Mouse (Mus musculus) erythroblast, adult 5-6 weeks (primary cell): ENCODE measurements around the gene Mrpl27. TPM values are rescaled to one million over a fixed set of nuclear protein-coding genes. Genes with fewer than 3 reads are reported as not detected.
"Not testable (repeated sequence)": the region's sequence is repeated elsewhere in the genome, so short reads cannot be mapped to it uniquely, and the experiment has no call there.

Experiments
- ATAC-seq: replicated peaks from 2 replicates; pipeline ENCODE4 v1.8.0; 2016; ENCODE audit warnings: moderate number of reproducible peaks, mild to moderate bottlenecking, moderate TSS enrichment, inconsistent platforms; ENCODE audit not compliant: poor library complexity, low FRiP score, severe bottlenecking
- total RNA-seq, 2 experiments: library from RNA; stranded (forward) in 1 of 2; stranded (reverse) in 1 of 2; fragments of 150-400 nt in 1 of 2; fragments of 200-764, 138-1000 nt in 1 of 2; gene quantifications; 2 replicates each; pipeline versions ENCODE4 v1.2.3 to v1.2.4; 2015 to 2017; ENCODE audit warnings: low replicate concordance in 2 of 2

Mrpl27 gene
- total RNA-seq, 2 experiments from 2014 or later, result 10.5 to 49.2 TPM

DNA sequence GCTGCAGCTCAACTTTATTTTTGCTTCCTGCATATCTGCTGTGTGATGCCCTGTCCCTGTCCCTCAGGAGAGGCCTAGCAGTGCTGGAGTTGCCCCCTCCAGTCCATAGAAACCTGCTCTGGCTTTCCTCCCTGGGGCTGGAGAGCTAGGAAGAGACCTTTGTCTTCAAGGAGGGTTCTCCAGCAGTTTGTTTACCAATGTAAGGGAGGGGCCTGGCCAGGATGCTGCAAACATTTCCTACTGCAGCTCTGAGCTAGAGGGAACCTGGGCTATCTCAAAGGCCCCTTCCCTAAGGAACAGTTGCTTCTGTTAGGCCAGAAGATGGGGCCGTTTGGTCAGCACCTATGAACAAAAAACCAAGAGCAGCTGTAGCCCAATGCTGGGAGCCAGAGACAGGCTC, 7.8 kb downstream of the Mrpl27 start:
- ATAC-seq, result no peak

DNA sequence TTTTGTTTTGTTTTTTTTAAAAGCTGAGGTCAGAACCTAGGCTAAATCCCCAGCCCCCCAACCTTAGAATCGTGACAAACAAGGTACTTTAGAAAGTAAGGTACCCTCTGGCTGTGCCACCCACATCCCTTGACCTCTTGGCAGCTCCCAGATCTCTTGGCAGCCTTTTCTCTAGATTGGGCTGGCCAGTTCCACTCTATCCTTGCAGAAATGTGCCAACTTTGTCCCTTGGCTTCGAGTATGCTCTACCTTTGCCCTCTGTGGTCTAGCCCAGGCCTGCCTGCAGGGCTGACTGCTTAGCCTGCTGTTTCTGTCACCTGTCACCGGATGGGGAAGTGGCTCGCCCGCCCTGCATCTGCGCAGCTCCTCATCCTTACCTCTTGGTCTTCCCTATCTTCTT, 11.7 kb downstream of the Mrpl27 start:
- ATAC-seq, result no peak

DNA sequence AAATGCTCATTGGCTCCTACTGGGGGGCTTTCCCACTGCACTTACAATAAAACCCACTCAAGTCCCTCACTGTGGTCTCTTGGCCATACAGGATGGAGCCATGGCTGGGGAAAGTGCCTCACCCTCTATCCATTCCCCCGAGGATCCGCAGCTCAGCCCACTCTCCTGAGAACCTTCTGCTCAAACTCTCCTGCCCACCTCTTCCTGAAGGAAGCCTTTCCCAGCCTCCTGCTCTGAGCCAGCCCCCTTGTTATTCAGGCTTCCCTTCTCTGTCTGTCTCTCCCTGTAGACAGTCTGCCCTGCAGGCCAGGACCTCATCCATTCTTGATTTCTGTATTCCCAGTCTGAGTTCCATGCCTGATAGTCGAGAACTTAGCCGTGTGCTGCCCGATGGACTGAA, 21.4 kb downstream of the Mrpl27 start:
- no peak for ATAC-seq

DNA sequence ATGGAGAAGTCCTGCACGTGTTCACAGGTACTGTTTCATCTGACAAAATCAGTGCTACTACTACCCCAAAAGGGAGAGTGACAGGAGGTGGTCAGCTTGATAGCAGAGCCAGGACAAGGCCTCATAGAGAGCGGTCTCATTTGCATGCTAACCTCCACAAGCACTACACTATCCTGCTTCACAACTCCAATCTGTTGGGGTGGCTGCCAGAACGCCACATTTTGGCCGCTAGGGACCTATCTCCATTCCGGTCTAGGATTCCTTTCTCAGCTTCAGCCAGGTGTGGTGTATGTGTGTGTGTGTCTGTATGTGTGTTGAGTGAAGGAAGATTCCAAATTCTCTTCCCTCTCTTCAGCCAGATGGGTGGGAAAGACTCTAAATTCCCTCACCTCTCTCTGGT, 21.9 kb downstream of the Mrpl27 start:
- no peak for ATAC-seq

DNA sequence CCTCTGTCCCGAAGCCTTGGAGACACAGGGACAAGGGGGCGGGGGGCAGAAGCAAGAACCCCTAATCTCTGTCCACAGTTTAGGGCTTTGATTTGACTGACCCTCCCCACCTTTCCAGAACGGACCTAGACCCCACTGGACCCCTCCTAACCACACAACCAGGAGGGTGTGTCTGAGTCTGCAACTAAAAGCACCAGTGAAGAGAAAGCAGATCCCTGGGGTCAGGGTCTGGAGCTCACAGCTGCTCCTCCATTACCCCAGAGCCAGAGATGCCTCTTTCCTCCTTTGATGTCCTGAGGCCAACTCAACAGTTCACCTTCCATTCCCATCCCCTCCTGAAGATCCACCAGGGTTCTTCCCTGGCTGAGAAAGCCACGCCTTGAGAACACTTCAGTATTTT, 22.7 kb downstream of the Mrpl27 start:
- no peak for ATAC-seq

DNA sequence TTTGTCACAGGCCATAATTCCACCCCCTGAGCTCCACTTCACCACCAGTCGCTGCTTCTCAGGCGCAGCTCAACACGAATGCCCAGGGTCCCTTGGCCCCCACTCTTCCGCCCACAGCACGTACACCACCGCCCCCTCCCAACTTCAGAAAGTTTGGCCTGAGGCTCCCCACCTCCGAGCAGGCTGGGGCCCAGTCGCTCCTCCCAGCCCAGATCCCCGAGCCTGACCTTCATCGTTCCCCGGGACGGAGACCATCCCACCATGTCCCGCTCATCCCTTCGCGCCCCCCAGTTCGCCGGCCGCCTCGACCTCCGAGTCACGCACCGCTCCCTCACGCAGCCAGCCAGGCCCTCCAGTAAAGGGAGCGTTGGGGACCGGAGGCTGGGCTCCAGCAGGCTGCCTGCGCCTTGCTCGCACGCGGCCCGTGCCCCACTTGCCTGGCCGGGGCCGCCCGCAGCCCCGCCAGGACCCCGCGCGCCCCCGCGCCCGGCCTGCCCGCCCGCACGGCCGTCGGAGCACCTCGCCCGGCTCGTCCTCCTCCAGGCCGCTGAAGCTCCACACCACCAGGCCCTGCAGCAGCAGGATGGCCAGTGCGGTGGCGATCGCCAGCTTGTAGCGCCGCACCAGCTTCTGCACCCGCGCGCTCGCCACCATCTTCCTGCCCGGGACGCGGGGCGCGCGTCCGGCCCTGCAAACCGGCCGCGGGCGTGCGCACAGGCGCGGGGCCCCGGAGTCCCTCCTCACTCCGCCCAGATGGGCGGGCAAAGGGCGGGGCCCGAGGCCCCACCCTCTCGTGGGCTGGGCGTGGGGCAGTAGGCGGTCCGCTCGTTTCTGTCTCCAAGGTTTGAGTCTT, 23.4 kb downstream of the Mrpl27 start, which contains the start of gene Xylt2:
Xylt2 (minus strand) TSS at position 762 of the 853 bp plus-strand sequence.
- peak; percentile 93 for ATAC-seq

DNA sequence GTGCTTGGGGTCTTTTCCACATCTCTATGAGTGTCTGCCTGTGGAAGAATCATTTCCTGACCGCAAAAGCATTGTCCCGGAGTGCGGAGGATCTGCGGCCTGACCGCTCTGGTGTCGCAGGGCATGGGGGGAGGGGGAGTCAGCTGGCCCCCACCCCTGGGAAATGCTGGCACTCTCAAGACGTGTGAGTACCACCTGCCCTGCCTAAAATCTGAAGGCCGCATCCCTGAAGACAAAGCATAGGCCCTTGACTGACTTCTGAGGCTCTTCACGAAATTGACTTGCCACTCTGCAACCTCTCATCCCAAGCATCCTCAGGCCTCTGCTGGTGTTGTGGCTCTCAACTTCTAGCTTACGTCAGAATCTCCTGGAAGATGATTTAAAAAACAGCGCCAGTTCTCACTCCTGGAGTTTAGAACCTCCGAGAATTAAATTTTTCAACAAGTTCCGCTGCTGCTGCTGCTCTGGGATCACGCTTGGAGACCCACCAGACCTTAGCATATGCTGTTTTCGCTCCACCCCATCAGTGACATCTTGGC, 24.1 kb downstream of the Mrpl27 start:
- no peak for ATAC-seq

DNA sequence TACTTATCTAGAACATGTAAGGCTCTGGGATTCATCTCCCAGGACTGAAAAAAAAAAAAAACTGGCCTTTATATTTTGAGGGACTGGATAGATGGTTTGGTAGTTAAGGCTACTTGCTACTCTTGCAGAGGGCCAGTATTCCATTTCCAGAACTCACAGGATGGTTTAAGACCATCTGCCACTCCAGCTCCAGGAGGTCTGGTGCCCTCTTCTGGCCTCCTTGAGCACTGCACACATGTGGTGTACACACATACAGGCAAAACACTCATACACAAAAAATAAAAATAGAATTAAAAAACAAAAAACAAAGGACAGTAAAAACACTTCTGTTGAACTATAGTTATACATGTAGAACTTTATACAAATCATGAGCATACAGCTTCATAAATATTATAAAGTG, 27.1 kb downstream of the Mrpl27 start:
- ATAC-seq, result no peak

DNA sequence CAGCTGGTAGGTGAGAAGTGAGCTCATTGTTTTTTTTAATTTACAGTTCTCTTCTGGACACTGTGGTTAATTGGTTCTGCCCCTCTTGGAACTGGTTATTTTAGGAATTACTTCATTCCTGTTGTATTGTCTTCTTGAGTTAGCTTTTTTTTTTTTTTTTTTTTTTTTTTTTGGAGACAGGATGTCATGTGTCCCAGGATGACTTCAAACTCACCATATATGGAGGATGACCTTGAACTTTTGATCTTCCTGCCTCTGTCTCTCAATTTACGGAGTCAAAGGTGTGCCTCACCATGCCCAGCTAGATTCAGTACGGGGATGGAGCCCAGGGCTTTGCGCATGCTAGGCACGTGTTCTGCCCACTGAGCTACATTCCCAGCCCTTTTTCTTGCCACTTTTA, 28.1 kb downstream of the Mrpl27 start:
- no peak for ATAC-seq

DNA sequence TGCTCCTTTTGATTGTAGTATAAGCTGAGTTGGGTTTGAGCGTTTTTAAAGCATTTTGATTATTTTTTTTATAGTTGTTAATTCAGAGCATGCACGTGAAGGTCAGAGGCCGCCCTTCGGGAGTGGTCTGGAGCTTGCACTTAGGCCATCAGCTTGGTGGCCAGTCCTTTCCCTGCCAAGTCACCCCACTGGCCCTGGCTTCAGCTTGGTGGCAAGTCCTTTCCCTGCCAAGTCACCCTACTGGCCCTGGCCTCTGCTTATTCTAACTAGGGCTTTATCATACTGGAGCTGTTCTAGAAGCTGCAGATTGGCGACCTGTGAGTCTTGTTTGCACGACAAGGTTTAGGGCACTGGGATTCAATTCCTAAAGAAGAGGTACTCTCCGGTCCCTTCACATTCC, 28.9 kb downstream of the Mrpl27 start:
- no peak for ATAC-seq

DNA sequence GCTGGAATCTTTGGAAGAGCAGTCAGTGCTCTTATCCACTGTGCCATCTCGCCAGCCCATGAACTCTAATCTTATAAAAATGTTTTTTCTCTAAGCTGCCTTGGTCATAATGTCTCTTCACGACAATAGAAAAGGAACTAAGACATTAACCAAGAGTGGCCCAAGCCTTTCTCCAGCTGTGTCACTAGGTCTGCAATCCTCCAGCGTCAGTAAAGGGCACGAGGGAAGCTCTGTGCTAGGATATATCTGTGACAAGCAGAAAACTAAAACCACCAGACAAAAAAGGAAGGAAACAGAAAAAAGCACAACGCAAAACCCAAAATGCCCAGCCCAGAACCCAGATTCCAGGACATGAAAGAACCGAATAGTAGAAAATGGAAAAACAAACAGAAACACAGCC, 33.6 kb downstream of the Mrpl27 start:
- no peak for ATAC-seq

DNA sequence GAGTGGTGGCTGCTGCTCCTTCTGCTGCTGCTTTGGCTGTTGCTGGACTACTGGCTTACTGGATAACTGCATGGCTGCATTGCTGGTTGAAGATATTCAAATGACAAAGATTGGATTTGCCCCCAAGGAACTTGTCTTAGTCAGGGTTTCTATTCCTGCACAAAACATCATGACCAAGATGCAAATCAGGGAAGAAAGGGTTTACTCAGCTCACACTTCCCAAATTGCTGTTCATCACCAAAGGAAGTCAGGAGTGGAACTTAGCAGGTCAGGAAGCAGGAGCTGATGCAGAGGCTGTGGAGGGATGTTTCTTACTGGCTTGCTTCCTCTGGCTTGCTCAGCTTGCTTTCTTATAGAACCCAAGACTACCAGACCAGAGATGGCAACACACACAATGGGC, 38.9 kb downstream of the Mrpl27 start:
- ATAC-seq, result not testable (repeated sequence)

DNA sequence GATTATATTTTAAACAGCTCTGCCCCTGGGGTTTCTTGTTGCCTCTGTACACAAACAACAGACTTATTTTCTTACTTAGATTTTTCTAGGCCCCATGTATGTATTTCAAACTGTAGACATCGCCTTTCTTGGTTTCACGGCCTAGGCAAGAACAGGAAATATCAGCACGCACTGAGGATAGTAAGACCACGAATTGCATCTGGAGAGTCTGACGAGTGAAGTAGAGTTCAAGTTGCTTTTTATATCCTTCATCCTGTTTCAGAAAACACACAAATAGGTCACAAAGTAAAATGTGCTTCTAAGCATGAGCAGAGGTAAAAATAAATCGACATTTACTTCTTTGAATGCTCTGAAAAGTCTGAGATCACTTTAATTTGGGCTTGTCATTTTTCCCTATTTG, 41.9 kb downstream of the Mrpl27 start:
- no peak for ATAC-seq

DNA sequence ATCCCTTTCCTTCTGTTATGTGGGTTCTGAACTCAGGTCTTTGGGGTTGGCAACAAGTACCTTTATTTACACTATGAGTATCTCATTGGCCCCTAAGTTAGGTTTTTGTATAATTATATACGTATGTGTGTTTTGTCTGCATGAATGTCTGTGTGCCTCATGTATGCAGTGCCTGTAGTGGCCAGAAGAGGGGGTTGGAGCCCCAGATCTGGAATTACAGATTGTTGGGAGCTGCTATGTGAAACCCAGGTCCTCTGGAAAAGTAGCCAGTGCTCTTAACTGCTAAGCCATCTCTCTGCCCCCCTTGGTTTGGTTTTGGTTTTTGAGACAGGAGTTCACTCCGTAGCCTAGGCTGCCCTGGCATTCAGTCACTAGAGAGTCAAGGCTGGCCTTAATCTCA, 43.6 kb downstream of the Mrpl27 start:
- no peak for ATAC-seq

DNA sequence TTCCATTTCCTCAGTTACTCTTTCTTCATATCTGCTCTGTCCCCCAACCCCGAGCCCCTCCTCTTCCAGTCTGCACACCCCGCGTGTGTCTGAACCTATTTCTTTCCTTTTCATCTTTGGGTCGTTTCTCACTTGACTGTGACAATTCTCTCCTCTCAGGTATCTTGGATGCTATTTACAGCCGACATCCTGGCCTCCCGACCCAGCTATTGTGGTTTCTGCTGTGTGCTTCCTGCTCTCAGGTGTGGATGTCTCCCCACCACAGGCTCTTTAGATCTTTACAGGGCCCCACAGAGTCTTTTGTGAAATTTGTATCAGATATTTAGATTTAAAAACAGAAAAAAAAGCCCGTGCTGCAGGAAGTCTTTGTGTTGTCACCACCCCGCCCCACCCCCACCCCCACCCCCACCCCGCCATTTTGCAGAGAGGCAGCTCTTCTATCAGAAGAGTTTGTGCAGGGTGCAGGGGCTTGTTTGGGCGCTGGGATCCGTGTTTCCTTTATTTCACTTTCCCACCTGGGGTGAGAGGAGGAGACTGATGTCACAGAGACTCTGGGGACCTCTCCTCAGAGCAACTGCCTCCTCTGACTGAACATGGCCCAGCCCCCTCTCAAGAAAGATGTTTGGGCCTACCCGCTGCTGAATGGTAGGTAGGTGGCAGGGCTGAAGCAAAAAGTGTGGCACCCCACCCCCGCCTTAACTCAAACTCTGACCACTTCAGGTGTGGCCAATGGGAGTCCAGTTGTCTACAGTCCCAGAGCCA, 44.3 kb downstream of the Mrpl27 start:
- no peak for ATAC-seq

DNA sequence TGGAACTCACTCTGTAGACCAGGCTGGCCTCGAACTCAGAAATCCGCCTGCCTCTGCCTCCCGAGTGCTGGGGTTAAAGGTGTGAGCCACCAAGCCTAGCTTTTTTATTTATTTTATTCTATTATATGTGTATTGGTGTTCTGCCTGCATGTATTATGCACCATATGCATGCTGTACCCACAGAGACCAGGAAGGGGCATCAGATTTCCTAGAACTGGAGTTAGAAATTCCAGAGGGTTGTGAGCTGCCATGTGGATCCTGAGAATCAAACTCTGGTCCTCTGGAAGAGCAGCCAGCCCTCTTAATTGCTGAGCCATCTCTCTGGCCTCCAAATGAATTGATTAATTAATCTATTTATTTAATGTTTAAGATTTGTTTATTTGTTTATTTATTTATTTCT, 45.8 kb downstream of the Mrpl27 start:
- ATAC-seq, result no peak

DNA sequence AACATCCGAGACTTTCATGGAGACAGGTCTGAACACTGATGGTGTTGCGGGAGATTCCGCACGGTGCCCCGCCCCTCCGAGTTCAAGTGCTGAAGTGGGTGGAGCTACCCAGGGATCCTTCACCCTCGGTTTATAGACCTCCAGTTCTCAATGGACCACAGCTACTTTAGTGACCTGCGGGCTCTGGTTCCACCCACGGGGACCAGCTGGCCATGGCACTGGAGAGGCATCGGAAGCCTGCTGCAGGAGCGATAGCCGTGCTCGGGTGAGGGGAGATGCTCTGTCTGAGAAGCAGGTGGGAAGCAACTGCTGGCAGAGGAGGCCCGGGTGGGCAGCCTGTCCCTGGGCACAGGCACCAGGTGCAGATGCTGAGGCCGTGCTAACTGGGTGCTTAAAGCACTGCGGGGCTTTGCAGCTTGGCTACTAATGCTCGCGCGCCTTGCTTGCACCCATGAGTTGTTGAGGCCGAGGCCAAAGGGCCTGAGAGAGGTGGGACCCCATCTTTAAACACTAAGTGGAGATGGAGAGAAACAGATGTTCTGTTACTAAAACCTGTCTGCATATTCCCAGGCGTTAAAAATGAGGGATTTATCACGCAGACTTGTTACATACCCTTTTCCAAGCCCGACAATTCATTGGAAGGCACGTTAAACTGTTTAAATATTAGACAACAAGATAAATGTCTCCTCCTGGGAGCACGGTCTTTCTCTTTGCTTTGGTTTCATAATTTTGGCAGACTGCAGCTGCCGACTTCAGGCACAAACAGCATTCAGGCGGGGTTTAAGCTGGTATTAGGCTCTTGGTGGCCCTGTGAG, 48.0 kb downstream of the Mrpl27 start:
- ATAC-seq, result no peak

DNA sequence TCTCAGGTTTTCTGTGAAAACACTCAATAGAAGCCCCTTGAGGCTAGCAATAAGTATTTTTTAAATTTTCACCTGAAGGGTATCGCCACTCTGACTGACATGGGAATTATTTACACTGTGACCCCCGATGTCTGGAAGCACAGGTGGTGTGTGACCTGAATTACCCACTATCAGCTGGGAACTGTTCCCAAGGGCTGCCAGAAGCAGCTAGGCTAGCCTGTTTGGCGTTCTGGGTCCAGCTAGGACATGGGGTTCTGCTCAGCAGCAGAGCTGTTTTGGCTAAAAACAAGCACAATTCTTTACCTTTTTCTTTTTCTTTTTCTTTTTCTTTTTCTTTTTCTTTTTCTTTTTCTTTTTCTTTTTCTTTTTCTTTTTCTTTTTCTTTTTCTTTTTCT, 48.6 kb downstream of the Mrpl27 start:
- ATAC-seq, result no peak

DNA sequence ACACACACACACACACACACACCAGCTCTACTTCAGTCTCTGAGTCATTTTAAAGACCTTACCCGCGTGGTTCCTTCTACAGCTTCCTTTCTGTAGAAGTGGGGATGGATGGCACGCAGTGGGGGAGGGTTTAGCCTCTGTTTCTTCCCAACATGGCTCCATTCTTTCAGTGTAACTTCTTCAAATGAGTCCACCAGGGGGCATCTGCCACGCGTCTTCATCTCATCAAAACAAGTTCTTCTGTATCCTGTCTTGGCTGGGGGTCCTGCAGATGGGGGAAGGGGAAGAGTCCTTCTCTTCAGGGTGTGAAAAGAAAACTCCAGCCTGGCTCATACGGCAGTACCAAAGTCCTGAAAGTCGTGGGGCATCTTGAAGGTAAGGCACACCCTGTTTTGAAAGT, 50.5 kb downstream of the Mrpl27 start:
- no peak for ATAC-seq

DNA sequence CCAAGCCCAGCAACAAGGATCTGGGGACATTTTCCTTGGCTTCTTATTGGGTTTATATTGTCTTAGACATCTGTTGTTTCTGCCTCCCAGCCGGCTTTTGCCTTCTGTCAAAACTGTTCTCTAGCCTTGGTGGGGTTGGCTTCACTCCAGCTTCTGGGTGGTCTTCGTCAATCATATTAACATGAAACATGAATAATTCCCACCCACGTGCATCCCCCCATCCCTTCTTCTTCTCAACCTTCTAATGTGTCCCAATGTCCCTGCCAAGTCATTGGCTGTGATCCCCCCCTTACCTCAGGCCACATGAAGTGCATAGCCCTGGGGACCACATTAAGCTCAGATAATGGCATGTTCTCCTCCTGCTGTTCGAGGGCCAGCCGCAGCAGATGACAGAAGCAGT, 50.9 kb downstream of the Mrpl27 start, which contains the start of gene Gm11541:
Gm11541 (minus strand) TSS at position 28 of the 400 bp plus-strand sequence.
- ATAC-seq, result no peak
